Mouse (Mus musculus): ENCODE results near the gene Unc93b1. TPM values are rescaled to one million over a fixed set of nuclear protein-coding genes. Genes with fewer than 3 reads are reported as not detected.

The Unc93b1 gene
- polyA plus RNA-seq, 1 experiment from 2014 or later: 8.5 TPM

- H3K36me3 ChIP-seq: no peaks in the 10 kb centered on the region
- H3K27me3 ChIP-seq: no peaks in the 10 kb centered on the region
- no peak overlapping the region for H3K4me2 ChIP-seq (replicated peaks)
- no peak overlapping the region for H3K9ac ChIP-seq
- H3K4me3 ChIP-seq: no peak overlapping the region
- H3K27ac ChIP-seq: no peak overlapping the region
- WGBS: 16% methylated on average over 4 of the region's 4 CpGs
- H3K9me3 ChIP-seq (replicated peaks): no peaks in the 10 kb centered on the region
- ATAC-seq (ENCODE audit: low FRiP score): peak; percentile 52
- H3K4me1 ChIP-seq: peaks cover 24% of the 10 kb centered on the region
These were observed 45.3 kb downstream of the Unc93b1 start for GRCm38 (mm10) chr19:3980309-3980708.

- Histone ChIP-seq H3K9me3 (replicated peaks) (no peaks in the 10 kb centered on the region), H3K27me3 (no peaks in the 10 kb centered on the region), H3K4me3 (no peak overlapping the region), H3K36me3 (no peaks in the 10 kb centered on the region), H3K4me1 (peaks cover 29% of the 10 kb centered on the region), H3K4me2 (replicated peaks) (no peak overlapping the region), H3K9ac (no peak overlapping the region), H3K27ac (no peak overlapping the region)
- WGBS: 84% methylated on average over 9 of the region's 9 CpGs
- no peak for ATAC-seq (ENCODE audit: low FRiP score)
These were observed 45.9 kb downstream of the Unc93b1 start for GRCm38 (mm10) chr19:3980917-3981316.

GRCm38 (mm10) chr19:3983527-3984200 lies 48.7 kb downstream of the Unc93b1 start:
- H3K36me3 ChIP-seq: no peaks in the 10 kb centered on the region
- no peak overlapping the region for H3K4me3 ChIP-seq
- H3K27ac ChIP-seq: 0 out of 2 replicates have a peak overlapping the region, but pooled peaks have one; percentile 1
- ATAC-seq (ENCODE audit: low FRiP score): no peak
- H3K9ac ChIP-seq: no peak overlapping the region
- peaks cover 36% of the 10 kb centered on the region for H3K4me1 ChIP-seq
- no peaks in the 10 kb centered on the region for H3K27me3 ChIP-seq
- 27% methylated on average over 9 of the region's 9 CpGs for WGBS
- H3K4me2 ChIP-seq (replicated peaks): no peak overlapping the region
- H3K9me3 ChIP-seq (replicated peaks): no peaks in the 10 kb centered on the region

- peaks cover 31% of the 10 kb centered on the region for H3K4me1 ChIP-seq
- H3K27me3 ChIP-seq: no peaks in the 10 kb centered on the region
- 18% methylated on average over 8 of the region's 8 CpGs for WGBS
- no peaks in the 10 kb centered on the region for H3K36me3 ChIP-seq
- H3K27ac ChIP-seq: no peak overlapping the region
- no peak overlapping the region for H3K9ac ChIP-seq
- no peak overlapping the region for H3K4me2 ChIP-seq (replicated peaks)
- ATAC-seq (ENCODE audit: low FRiP score): no peak
- H3K4me3 ChIP-seq: no peak overlapping the region
- H3K9me3 ChIP-seq (replicated peaks): no peaks in the 10 kb centered on the region
These were observed 50.3 kb downstream of the Unc93b1 start for GRCm38 (mm10) chr19:3985261-3985681.

GRCm38 (mm10) chr19:3986334-3986733 lies 51.3 kb downstream of the Unc93b1 start, which contains the start of gene Acy3:
TSS of gene Acy3 (plus strand) at chr19:3986570.
- no peak for ATAC-seq (ENCODE audit: low FRiP score)
- Histone ChIP-seq H3K9ac (no peak within 1 kb of the TSS; the same call in 1 of the 2 replicates), H3K36me3 (no peaks in the 10 kb centered on the region), H3K4me2 (replicated peaks) (0 out of 2 replicates have a peak within 1 kb of the TSS, but pooled peaks have one; percentile 8), H3K27me3 (no peaks in the 10 kb centered on the region), H3K4me3 (no peak within 1 kb of the TSS), H3K9me3 (replicated peaks) (no peaks in the 10 kb centered on the region), H3K27ac (no peak within 1 kb of the TSS), H3K4me1 (peaks cover 35% of the 10 kb centered on the region)
- 19% methylated on average over 8 of the region's 8 CpGs for WGBS

- WGBS: 89% methylated on average over 14 of the region's 14 CpGs
These were observed 53.1 kb downstream of the Unc93b1 start for GRCm38 (mm10) chr19:3988066-3988465.

GRCm38 (mm10) chr19:3988750-3989149 lies 53.8 kb downstream of the Unc93b1 start:
- H3K4me1 ChIP-seq: peaks cover 28% of the 10 kb centered on the region
- H3K4me3 ChIP-seq: no peak overlapping the region
- no peaks in the 10 kb centered on the region for H3K27me3 ChIP-seq
- H3K9me3 ChIP-seq (replicated peaks): no peaks in the 10 kb centered on the region
- H3K9ac ChIP-seq: no peak overlapping the region
- no peak for ATAC-seq (ENCODE audit: low FRiP score)
- H3K27ac ChIP-seq: no peak overlapping the region
- 90% methylated on average over 4 of the region's 4 CpGs for WGBS
- H3K36me3 ChIP-seq: no peaks in the 10 kb centered on the region
- no peak overlapping the region for H3K4me2 ChIP-seq (replicated peaks)

More at GRCm38 (mm10) chr19:3988066-3988465, 53.1 kb downstream of the Unc93b1 start:
- no peaks in the 10 kb centered on the region for H3K9me3 ChIP-seq (replicated peaks)
- ATAC-seq (ENCODE audit: low FRiP score): no peak
- H3K27me3 ChIP-seq: no peaks in the 10 kb centered on the region
- H3K4me1 ChIP-seq: peaks cover 35% of the 10 kb centered on the region
- H3K27ac ChIP-seq: no peak overlapping the region
- no peaks in the 10 kb centered on the region for H3K36me3 ChIP-seq
- H3K9ac ChIP-seq: no peak overlapping the region
- no peak overlapping the region for H3K4me3 ChIP-seq
- H3K4me2 ChIP-seq (replicated peaks): no peak overlapping the region

GRCm38 (mm10) chr19:3990804-3991203 lies 55.8 kb downstream of the Unc93b1 start:
- no peaks in the 10 kb centered on the region for H3K9me3 ChIP-seq (replicated peaks)
- ATAC-seq (ENCODE audit: low FRiP score): no peak
- H3K36me3 ChIP-seq: no peaks in the 10 kb centered on the region
- H3K27me3 ChIP-seq: no peaks in the 10 kb centered on the region
- no peak overlapping the region for H3K4me3 ChIP-seq
- peak overlapping the region; percentile 17; the same call in 1 of the 2 replicates for H3K27ac ChIP-seq
- H3K4me1 ChIP-seq: peaks cover 12% of the 10 kb centered on the region
- 0 out of 2 replicates have a peak overlapping the region, but pooled peaks have one; percentile 13 for H3K9ac ChIP-seq
- H3K4me2 ChIP-seq (replicated peaks): no peak overlapping the region
- 36% methylated on average over 6 of the region's 6 CpGs for WGBS

- no peak overlapping the region for H3K4me2 ChIP-seq (replicated peaks)
- no peak overlapping the region for H3K9ac ChIP-seq
- H3K36me3 ChIP-seq: no peaks in the 10 kb centered on the region
- H3K27me3 ChIP-seq: no peaks in the 10 kb centered on the region
- no peak overlapping the region for H3K4me3 ChIP-seq
- H3K9me3 ChIP-seq (replicated peaks): no peaks in the 10 kb centered on the region
- no peak overlapping the region for H3K27ac ChIP-seq
- H3K4me1 ChIP-seq: peaks cover 5% of the 10 kb centered on the region
- 95% methylated on average over 3 of the region's 3 CpGs for WGBS
- no peak for ATAC-seq (ENCODE audit: low FRiP score)
These were observed 56.6 kb downstream of the Unc93b1 start for GRCm38 (mm10) chr19:3991562-3991961.

- ATAC-seq (ENCODE audit: low FRiP score): no peak
- 80% methylated on average over 3 of the region's 3 CpGs for WGBS
- Histone ChIP-seq H3K9me3 (replicated peaks) (no peaks in the 10 kb centered on the region), H3K4me3 (no peak overlapping the region), H3K4me1 (peaks cover 4% of the 10 kb centered on the region; the same call in 1 of the 2 replicates), H3K27ac (no peak overlapping the region), H3K9ac (no peak overlapping the region), H3K36me3 (no peaks in the 10 kb centered on the region), H3K4me2 (replicated peaks) (no peak overlapping the region), H3K27me3 (no peaks in the 10 kb centered on the region)
These were observed 57.0 kb downstream of the Unc93b1 start for GRCm38 (mm10) chr19:3991966-3992365.

GRCm38 (mm10) chr19:3992416-3992815 lies 57.4 kb downstream of the Unc93b1 start, which contains the start of gene Tbx10:
TSS of gene Tbx10 (plus strand) at chr19:3992752.
- no peak within 1 kb of the TSS; the same call in 1 of the 2 replicates for H3K9ac ChIP-seq
- H3K4me1 ChIP-seq: peaks cover 4% of the 10 kb centered on the region; the same call in 1 of the 2 replicates
- H3K9me3 ChIP-seq (replicated peaks): no peaks in the 10 kb centered on the region
- no peak within 1 kb of the TSS for H3K27ac ChIP-seq
- no peaks in the 10 kb centered on the region for H3K36me3 ChIP-seq
- no peaks in the 10 kb centered on the region for H3K27me3 ChIP-seq
- H3K4me3 ChIP-seq: no peak within 1 kb of the TSS
- no peak within 1 kb of the TSS for H3K4me2 ChIP-seq (replicated peaks)
- ATAC-seq (ENCODE audit: low FRiP score): no peak
- WGBS: 49% methylated on average over 5 of the region's 5 CpGs

GRCm38 (mm10) chr19:3994932-3995331 lies 59.9 kb downstream of the Unc93b1 start:
- Histone ChIP-seq H3K4me2 (replicated peaks) (no peak overlapping the region), H3K27ac (no peak overlapping the region), H3K4me1 (peaks cover 4% of the 10 kb centered on the region; the same call in 1 of the 2 replicates), H3K9me3 (replicated peaks) (no peaks in the 10 kb centered on the region), H3K27me3 (0 out of 2 replicates have a peak, but pooled peaks cover 3% of the 10 kb centered on the region), H3K36me3 (no peaks in the 10 kb centered on the region), H3K9ac (no peak overlapping the region), H3K4me3 (no peak overlapping the region)
- no peak for ATAC-seq (ENCODE audit: low FRiP score)
- 64% methylated on average over 6 of the region's 6 CpGs for WGBS

GRCm38 (mm10) chr19:3995505-3995904 lies 60.5 kb downstream of the Unc93b1 start:
- Histone ChIP-seq H3K9me3 (replicated peaks) (no peaks in the 10 kb centered on the region), H3K4me3 (no peak overlapping the region), H3K4me2 (replicated peaks) (no peak overlapping the region), H3K9ac (no peak overlapping the region), H3K27me3 (0 out of 2 replicates have a peak, but pooled peaks cover 3% of the 10 kb centered on the region), H3K27ac (no peak overlapping the region), H3K36me3 (no peaks in the 10 kb centered on the region), H3K4me1 (peaks cover 4% of the 10 kb centered on the region; the same call in 1 of the 2 replicates)
- 91% methylated on average over 3 of the region's 3 CpGs for WGBS
- no peak for ATAC-seq (ENCODE audit: low FRiP score)

All from hindbrain, embryonic 12.5 days (tissue).